Mouse (Mus musculus): ENCODE measurements at regions not wholly inside any gene's neighbourhood (a gene's known extent, or its start where the extent isn't known, plus 50 kb on each side); places are given as distances from the start of the nearest gene placed in this dataset.

DNA sequence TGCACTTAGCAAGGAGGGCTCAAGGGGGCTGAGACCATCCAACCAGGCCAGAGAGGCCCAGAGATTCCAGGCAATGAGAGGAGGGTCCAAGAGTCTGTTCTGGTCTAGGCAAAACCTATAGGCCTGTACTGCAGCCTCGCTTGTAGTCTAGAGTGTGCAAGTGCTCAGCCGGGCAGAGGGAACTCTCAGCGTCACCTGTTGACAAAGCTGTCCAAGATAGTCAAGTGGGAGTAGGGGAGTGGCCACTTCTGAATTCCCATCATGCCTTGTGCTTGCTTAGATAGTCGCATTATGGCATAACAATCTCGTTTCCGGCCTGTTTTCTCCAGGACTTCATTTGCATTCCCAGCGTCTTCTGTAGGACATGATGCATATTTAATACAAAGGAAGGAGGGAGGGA, 398.7 kb upstream of the Zmiz1 start:
- no peak for TF ChIP-seq MAFK (IDR thresholded peaks at IDR 0.05; ENCODE audit: insufficient read depth, low read depth, low read length)
- TF ChIP-seq ZNF384 (IDR thresholded peaks at IDR 0.05; ENCODE audit: low read depth, low read length): no peak
- TF ChIP-seq ZC3H11A (IDR thresholded peaks at IDR 0.05; ENCODE audit: borderline replicate concordance, low read depth, low read length): no peak
